Mouse (Mus musculus): ENCODE results near the gene Lrrc71.

The Lrrc71 gene

GRCm38 (mm10) chr3:87724556-87724955 is 23.9 kb downstream of the Lrrc71 start:
- in situ Hi-C loops (cut with MboI, MseI): no loop called here

GRCm38 (mm10) chr3:87718525-87718924 is 29.9 kb downstream of the Lrrc71 start:
- in situ Hi-C loops (cut with MboI, MseI): no loop called here
